Mouse (Mus musculus): ENCODE results near the gene AI661453. TPM values are rescaled to one million over a fixed set of nuclear protein-coding genes. Genes with fewer than 3 reads are reported as not detected.

The AI661453 gene
- polyA plus RNA-seq, 1 experiment from 2014 or later, result 5.2 TPM

- Histone ChIP-seq H3K36me3 (no peaks in the 10 kb centered on the region), H3K27ac (replicated peaks) (no peak overlapping the region), H3K9ac (no peak overlapping the region), H3K4me1 (peaks cover 22% of the 10 kb centered on the region), H3K9me3 (replicated peaks) (no peaks in the 10 kb centered on the region), H3K4me2 (replicated peaks) (no peak overlapping the region), H3K4me3 (replicated peaks) (no peak overlapping the region), H3K27me3 (peaks cover 10% of the 10 kb centered on the region)
- 78% methylated on average over 3 of the region's 3 CpGs for WGBS
- ATAC-seq (ENCODE audit: insufficient number of reproducible peaks, low FRiP score, low TSS enrichment, low read depth), result no peak
Measured at GRCm38 (mm10) chr17:47442271-47442670, 5.9 kb downstream of the AI661453 start.

DNA sequence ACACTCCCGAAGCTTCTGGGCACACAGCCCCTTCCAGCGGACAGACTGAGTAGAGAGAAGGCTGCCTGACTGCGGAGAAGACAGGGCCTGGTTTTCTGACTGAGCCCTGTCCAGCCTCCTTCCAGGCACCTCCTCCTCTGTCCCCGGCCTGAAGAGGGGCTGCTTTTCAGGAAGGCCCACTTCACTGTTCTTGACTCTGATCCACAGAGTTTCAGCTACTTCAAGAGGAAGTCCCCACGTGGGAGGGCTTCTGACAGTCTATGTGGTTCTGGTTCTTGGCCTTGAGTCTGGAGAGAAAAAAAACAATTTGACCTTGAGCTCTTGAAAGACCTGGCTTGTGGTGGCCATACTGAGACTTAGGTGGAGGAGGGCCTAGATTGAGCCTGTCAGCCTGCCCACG lies 7.7 kb downstream of the AI661453 start:
- Histone ChIP-seq H3K36me3 (no peaks in the 10 kb centered on the region), H3K27ac (replicated peaks) (no peak overlapping the region), H3K4me1 (peaks cover 21% of the 10 kb centered on the region), H3K27me3 (no peaks in the 10 kb centered on the region), H3K9ac (no peak overlapping the region), H3K4me2 (replicated peaks) (no peak overlapping the region), H3K9me3 (replicated peaks) (no peaks in the 10 kb centered on the region), H3K4me3 (replicated peaks) (no peak overlapping the region)
- ATAC-seq (ENCODE audit: insufficient number of reproducible peaks, low FRiP score, low TSS enrichment, low read depth), result no peak
- 68% methylated on average over 6 of the region's 6 CpGs for WGBS

- no peak overlapping the region for H3K27ac ChIP-seq (replicated peaks)
- no peaks in the 10 kb centered on the region for H3K27me3 ChIP-seq
- ATAC-seq (ENCODE audit: insufficient number of reproducible peaks, low FRiP score, low TSS enrichment, low read depth), result no peak
- no peak overlapping the region for H3K9ac ChIP-seq
- H3K4me3 ChIP-seq (replicated peaks), result no peak overlapping the region
- H3K36me3 ChIP-seq, result no peaks in the 10 kb centered on the region
- H3K4me1 ChIP-seq, result peaks cover 23% of the 10 kb centered on the region
- whole genome bisulfite sequencing, result 76% methylated on average over 11 of the region's 11 CpGs
- H3K4me2 ChIP-seq (replicated peaks), result no peak overlapping the region
- H3K9me3 ChIP-seq (replicated peaks), result no peaks in the 10 kb centered on the region
Measured at GRCm38 (mm10) chr17:47445518-47445917, 9.1 kb downstream of the AI661453 start.

DNA sequence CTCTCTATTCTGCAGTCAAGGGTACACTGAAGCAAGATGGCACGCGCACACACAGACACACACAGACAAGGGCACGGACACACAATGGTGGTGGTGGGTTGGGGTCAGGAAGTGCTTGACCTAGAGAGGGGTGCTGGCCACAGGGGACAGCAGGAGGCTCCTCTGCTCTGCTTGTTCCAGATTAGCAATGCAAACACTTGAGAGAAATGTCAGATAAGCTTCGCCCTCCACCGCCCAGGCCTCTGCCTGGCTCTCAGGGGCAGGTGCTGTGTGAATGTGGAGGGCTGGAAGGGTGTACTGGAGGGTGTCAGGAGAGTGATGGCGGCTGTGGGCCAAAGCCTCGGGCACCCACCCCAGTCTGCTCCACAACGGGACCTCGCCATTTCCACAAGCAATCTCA lies 9.6 kb downstream of the AI661453 start:
- Histone ChIP-seq H3K27ac (replicated peaks) (no peak overlapping the region), H3K36me3 (no peaks in the 10 kb centered on the region), H3K4me2 (replicated peaks) (no peak overlapping the region), H3K4me3 (replicated peaks) (no peak overlapping the region), H3K4me1 (peaks cover 25% of the 10 kb centered on the region), H3K27me3 (no peaks in the 10 kb centered on the region), H3K9me3 (replicated peaks) (no peaks in the 10 kb centered on the region), H3K9ac (no peak overlapping the region)
- no peak for ATAC-seq (ENCODE audit: insufficient number of reproducible peaks, low FRiP score, low TSS enrichment, low read depth)
- WGBS, result 78% methylated on average over 9 of the region's 9 CpGs

GRCm38 (mm10) chr17:47446561-47446960 lies 10.1 kb downstream of the AI661453 start:
- H3K4me1 ChIP-seq, result peaks cover 31% of the 10 kb centered on the region
- no peak overlapping the region for H3K4me3 ChIP-seq (replicated peaks)
- H3K27ac ChIP-seq (replicated peaks), result no peak overlapping the region
- ATAC-seq (ENCODE audit: insufficient number of reproducible peaks, low FRiP score, low TSS enrichment, low read depth), result no peak
- no peak overlapping the region for H3K9ac ChIP-seq
- H3K9me3 ChIP-seq (replicated peaks), result no peaks in the 10 kb centered on the region
- WGBS, result 88% methylated on average over 11 of the region's 11 CpGs
- no peaks in the 10 kb centered on the region for H3K27me3 ChIP-seq
- H3K4me2 ChIP-seq (replicated peaks), result no peak overlapping the region
- no peaks in the 10 kb centered on the region for H3K36me3 ChIP-seq

GRCm38 (mm10) chr17:47448523-47449372 lies 12.3 kb downstream of the AI661453 start:
- no peak for ATAC-seq (ENCODE audit: insufficient number of reproducible peaks, low FRiP score, low TSS enrichment, low read depth)
- H3K36me3 ChIP-seq, result no peaks in the 10 kb centered on the region
- no peaks in the 10 kb centered on the region for H3K9me3 ChIP-seq (replicated peaks)
- no peaks in the 10 kb centered on the region for H3K27me3 ChIP-seq
- H3K4me2 ChIP-seq (replicated peaks), result no peak overlapping the region
- no peak overlapping the region for H3K4me3 ChIP-seq (replicated peaks)
- 0 out of 2 replicates have a peak overlapping the region, but pooled peaks have one; percentile 22 for H3K27ac ChIP-seq (replicated peaks)
- peaks cover 39% of the 10 kb centered on the region for H3K4me1 ChIP-seq
- WGBS, result 31% methylated on average over 8 of the region's 8 CpGs
- H3K9ac ChIP-seq, result no peak overlapping the region; the same call in 1 of the 2 replicates

DNA sequence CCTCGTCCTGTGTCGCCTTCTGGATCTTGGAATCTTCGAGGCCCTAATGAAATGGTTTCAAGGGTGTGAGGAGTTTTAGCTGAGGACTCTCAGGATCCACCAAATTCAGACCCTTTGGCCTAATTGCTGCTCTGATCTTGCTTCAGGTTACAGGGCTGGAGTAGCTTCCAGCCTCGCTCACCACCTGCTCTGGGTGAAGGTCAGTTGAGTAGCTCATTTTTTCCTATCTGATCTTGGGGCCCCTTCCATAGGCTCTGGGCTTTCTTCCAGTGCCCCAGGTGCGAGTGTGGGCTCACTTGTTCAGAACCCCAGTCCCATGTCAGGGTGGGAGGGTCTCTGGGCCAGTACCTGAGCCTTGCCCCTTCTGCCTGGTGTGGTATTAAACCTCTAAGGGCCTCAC lies 13.0 kb downstream of the AI661453 start:
- Histone ChIP-seq H3K27me3 (no peaks in the 10 kb centered on the region), H3K9me3 (replicated peaks) (no peaks in the 10 kb centered on the region), H3K9ac (no peak overlapping the region; the same call in 1 of the 2 replicates), H3K27ac (replicated peaks) (peak overlapping the region; percentile 22; the same call in 1 of the 2 replicates), H3K4me2 (replicated peaks) (no peak overlapping the region), H3K36me3 (no peaks in the 10 kb centered on the region), H3K4me3 (replicated peaks) (no peak overlapping the region), H3K4me1 (peaks cover 39% of the 10 kb centered on the region)
- 64% methylated on average over 5 of the region's 5 CpGs for WGBS
- no peak for ATAC-seq (ENCODE audit: insufficient number of reproducible peaks, low FRiP score, low TSS enrichment, low read depth)

DNA sequence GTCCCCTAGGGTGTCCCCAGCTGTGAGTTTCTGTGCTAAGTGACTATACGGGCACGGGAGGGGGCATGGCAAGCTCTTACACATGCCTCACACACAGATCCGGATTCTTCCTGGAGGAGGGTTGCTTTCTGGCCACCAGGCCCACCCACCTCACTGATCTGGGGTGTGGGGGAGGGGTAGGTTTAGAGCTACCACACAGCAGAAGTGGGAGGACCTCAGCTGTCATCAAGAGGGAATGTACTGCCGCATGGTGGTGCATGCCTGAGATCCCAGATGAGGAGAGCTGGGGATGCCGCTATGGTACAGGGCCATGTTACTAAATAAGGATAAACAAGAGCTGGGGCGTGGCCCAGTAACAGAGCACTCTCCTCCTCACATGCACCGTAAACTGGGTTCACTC lies 13.8 kb downstream of the AI661453 start:
- H3K4me2 ChIP-seq (replicated peaks), result no peak overlapping the region
- H3K9ac ChIP-seq, result no peak overlapping the region
- H3K9me3 ChIP-seq (replicated peaks), result no peaks in the 10 kb centered on the region
- no peaks in the 10 kb centered on the region for H3K36me3 ChIP-seq
- 0 out of 2 replicates have a peak overlapping the region, but pooled peaks have one; percentile 22 for H3K27ac ChIP-seq (replicated peaks)
- no peak overlapping the region for H3K4me3 ChIP-seq (replicated peaks)
- 28% methylated on average over 7 of the region's 7 CpGs for WGBS
- ATAC-seq (ENCODE audit: insufficient number of reproducible peaks, low FRiP score, low TSS enrichment, low read depth), result peak; percentile 56
- peaks cover 43% of the 10 kb centered on the region for H3K4me1 ChIP-seq
- no peaks in the 10 kb centered on the region for H3K27me3 ChIP-seq

- no peaks in the 10 kb centered on the region for H3K9me3 ChIP-seq (replicated peaks)
- no peak overlapping the region for H3K4me3 ChIP-seq (replicated peaks)
- peaks cover 43% of the 10 kb centered on the region for H3K4me1 ChIP-seq
- H3K9ac ChIP-seq, result no peak overlapping the region
- no peak for ATAC-seq (ENCODE audit: insufficient number of reproducible peaks, low FRiP score, low TSS enrichment, low read depth)
- H3K36me3 ChIP-seq, result no peaks in the 10 kb centered on the region
- peak overlapping the region; percentile 11; the same call in 1 of the 2 replicates for H3K27ac ChIP-seq (replicated peaks)
- no peaks in the 10 kb centered on the region for H3K27me3 ChIP-seq
- WGBS, result 53% methylated on average over 12 of the region's 12 CpGs
- H3K4me2 ChIP-seq (replicated peaks), result no peak overlapping the region
Measured at GRCm38 (mm10) chr17:47450880-47451565, 14.6 kb downstream of the AI661453 start.

DNA sequence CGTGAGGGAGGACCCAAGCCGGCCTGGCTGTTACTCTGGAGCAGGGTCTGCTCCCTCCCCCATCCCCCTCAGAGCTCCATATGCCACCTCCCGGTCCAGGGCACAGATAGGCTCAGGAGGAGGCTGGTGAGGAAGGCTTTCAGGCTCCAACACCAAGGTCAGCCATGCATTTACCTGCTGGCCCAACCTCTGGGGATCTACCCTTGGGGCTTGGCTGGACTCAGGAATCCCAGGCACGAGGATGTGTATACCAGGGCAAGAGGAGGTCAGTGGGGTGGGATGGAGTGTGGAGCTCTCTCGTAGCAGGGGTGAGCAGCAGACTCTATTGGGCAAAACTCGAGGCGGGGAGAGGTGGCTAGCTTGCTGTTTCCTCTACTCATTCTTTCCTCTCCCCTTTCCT lies 16.5 kb downstream of the AI661453 start:
- Histone ChIP-seq H3K9ac (no peak overlapping the region), H3K9me3 (replicated peaks) (no peaks in the 10 kb centered on the region), H3K36me3 (no peaks in the 10 kb centered on the region), H3K4me1 (peaks cover 43% of the 10 kb centered on the region), H3K4me2 (replicated peaks) (no peak overlapping the region), H3K4me3 (replicated peaks) (no peak overlapping the region), H3K27ac (replicated peaks) (no peak overlapping the region), H3K27me3 (no peaks in the 10 kb centered on the region)
- WGBS, result 51% methylated on average over 7 of the region's 7 CpGs
- ATAC-seq (ENCODE audit: insufficient number of reproducible peaks, low FRiP score, low TSS enrichment, low read depth), result no peak

- Histone ChIP-seq H3K9me3 (replicated peaks) (no peaks in the 10 kb centered on the region), H3K4me2 (replicated peaks) (no peak overlapping the region), H3K36me3 (no peaks in the 10 kb centered on the region), H3K9ac (no peak overlapping the region), H3K27ac (replicated peaks) (no peak overlapping the region), H3K4me3 (replicated peaks) (no peak overlapping the region), H3K27me3 (no peaks in the 10 kb centered on the region), H3K4me1 (peaks cover 29% of the 10 kb centered on the region)
- ATAC-seq (ENCODE audit: insufficient number of reproducible peaks, low FRiP score, low TSS enrichment, low read depth), result no peak; the same call in 1 of the 2 replicates
- WGBS, result 47% methylated on average over 8 of the region's 8 CpGs
Measured at GRCm38 (mm10) chr17:47454675-47455074, 18.3 kb downstream of the AI661453 start.

All from embryonic facial prominence, embryonic 15.5 days (tissue).